Mouse (Mus musculus) intestine, embryonic 16.5 days (tissue): ENCODE measurements around the gene Dnaaf5. TPM values are rescaled to one million over a fixed set of nuclear protein-coding genes. Genes with fewer than 3 reads are reported as not detected.

Source experiments
- ATAC-seq: fragments of 200-750 bp; cut with Nextera tagmentation; 2 replicates; pipeline ENCODE4 v1.8.0; 2017; ENCODE audit warnings: moderate TSS enrichment, moderate library complexity
- H3K27ac ChIP-seq: fragments of 300-500 bp; sonication (generic); 2 replicates; pipeline ENCODE4 v1.5.1; 2014; ENCODE audit warnings: mild to moderate bottlenecking, low read length
- H3K27me3 ChIP-seq: fragments of 300-500 bp; sonication (generic); replicated peaks from 2 replicates; pipeline ENCODE4 v1.6.1; 2014; ENCODE audit warnings: low read length, control low read depth, mixed read lengths; ENCODE audit not compliant: control insufficient read depth, insufficient read depth
- H3K36me3 ChIP-seq: fragments of 300-500 bp; sonication (generic); 2 replicates; pipeline ENCODE4 v1.6.1; 2014; ENCODE audit warnings: low read length, control low read depth; ENCODE audit not compliant: control insufficient read depth, insufficient read depth
- H3K4me1 ChIP-seq: fragments of 300-500 bp; sonication (generic); 2 replicates; pipeline ENCODE4 v1.6.1; 2014; ENCODE audit warnings: low read length, control low read depth, mixed read lengths; ENCODE audit not compliant: control insufficient read depth, insufficient read depth
- H3K4me2 ChIP-seq: fragments of 300-500 bp; sonication (generic); 2 replicates; pipeline ENCODE4 v1.6.1; 2014; ENCODE audit warnings: low read depth, low read length, control low read depth
- H3K4me3 ChIP-seq: fragments of 300-500 bp; sonication (generic); 2 replicates; pipeline ENCODE4 v1.5.1; 2014; ENCODE audit warnings: mild to moderate bottlenecking, low read length
- H3K9ac ChIP-seq: fragments of 300-500 bp; sonication (generic); 2 replicates; pipeline ENCODE4 v1.6.1; 2014; ENCODE audit warnings: low read depth, low read length
- H3K9me3 ChIP-seq: fragments of 300-500 bp; sonication (generic); 2 replicates; pipeline ENCODE4 v1.6.1; 2016; ENCODE audit warnings: low read length, control low read depth; ENCODE audit not compliant: control insufficient read depth
- WGBS: fragments of 180-500 bp; shearing (Covaris S2); extraction: QIAGEN DNeasy Blood & Tissue Kit; methylation state at CpG from one replicate; pipeline ENCODE4 v1.1.7; 2014; 5-methylcytosine and 5-hydroxymethylcytosine counted together
- polyA plus RNA-seq: library from polyadenylated mRNA; unstranded; fragments of >200 nt; fragmentation: Nextera tagmentation; extraction: Ambion mirVana; gene quantifications from 2 replicates; pipeline ENCODE4 v1.2.1, GENCODE M21; 2015

Gene Dnaaf5
- polyA plus RNA-seq, 1 experiment from 2014 or later: 2.4 TPM

DNA sequence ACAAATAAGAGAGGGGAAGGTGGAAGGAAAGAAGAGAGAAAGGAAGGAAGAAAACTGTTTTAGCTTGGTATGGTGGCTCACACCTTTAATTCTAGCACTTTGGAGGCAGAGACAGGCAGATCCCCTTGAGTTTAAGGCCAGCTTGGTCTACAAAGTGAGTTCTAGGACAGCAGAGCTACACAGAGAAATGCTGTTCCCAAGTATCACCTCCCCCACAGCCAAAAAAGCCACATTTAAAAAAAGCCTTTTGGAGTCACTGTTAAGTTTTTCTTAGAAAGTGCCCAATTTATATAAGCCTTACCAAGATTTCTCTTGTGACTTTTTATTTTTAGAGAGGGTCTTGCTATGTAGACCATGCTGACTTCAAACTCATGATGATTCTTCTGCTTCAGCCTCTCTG lies 64.3 kb downstream of the Dnaaf5 start:
- 0 out of 2 replicates have a peak, but pooled peaks cover 4% of the 10 kb centered on the region for H3K36me3 ChIP-seq

DNA sequence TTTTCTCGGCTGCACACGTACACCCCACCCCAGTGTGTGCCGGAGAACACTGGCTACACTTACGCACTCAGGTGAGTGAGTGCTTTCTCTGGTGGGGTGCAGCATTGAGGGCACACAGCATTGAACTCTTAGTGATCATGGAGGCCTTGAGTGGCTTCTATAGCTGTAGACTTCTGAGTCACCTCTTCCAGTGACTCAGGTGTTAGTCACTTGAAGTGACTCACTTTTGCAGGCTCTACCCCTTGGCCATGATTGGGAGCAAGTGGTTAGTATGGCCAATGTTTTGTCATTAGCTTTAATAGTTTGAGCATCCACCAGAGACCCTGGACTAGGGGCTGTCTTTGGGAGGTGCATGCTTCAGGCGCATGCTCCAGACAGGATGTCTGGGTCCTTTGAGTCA lies 65.2 kb downstream of the Dnaaf5 start:
- 0 out of 2 replicates have a peak, but pooled peaks cover 4% of the 10 kb centered on the region for H3K36me3 ChIP-seq
- 95% methylated on average over 5 of the region's 5 CpGs for WGBS
- H3K27ac ChIP-seq: no peak overlapping the region
- H3K4me3 ChIP-seq: no peak overlapping the region
- no peaks in the 10 kb centered on the region for H3K4me1 ChIP-seq
- H3K4me2 ChIP-seq: no peak overlapping the region
- H3K9ac ChIP-seq: no peak overlapping the region
- no peaks in the 10 kb centered on the region for H3K27me3 ChIP-seq
- ATAC-seq: no peak
- no peaks in the 10 kb centered on the region for H3K9me3 ChIP-seq

More for the DNA sequence above, 64.3 kb downstream of the Dnaaf5 start:
- H3K9me3 ChIP-seq: no peaks in the 10 kb centered on the region
- H3K4me2 ChIP-seq: no peak overlapping the region
- H3K27ac ChIP-seq: no peak overlapping the region
- H3K4me1 ChIP-seq: peaks cover 5% of the 10 kb centered on the region; the same call in 1 of the 2 replicates
- H3K27me3 ChIP-seq: no peaks in the 10 kb centered on the region
- no peak overlapping the region for H3K4me3 ChIP-seq
- H3K9ac ChIP-seq: no peak overlapping the region
- no peak for ATAC-seq

DNA sequence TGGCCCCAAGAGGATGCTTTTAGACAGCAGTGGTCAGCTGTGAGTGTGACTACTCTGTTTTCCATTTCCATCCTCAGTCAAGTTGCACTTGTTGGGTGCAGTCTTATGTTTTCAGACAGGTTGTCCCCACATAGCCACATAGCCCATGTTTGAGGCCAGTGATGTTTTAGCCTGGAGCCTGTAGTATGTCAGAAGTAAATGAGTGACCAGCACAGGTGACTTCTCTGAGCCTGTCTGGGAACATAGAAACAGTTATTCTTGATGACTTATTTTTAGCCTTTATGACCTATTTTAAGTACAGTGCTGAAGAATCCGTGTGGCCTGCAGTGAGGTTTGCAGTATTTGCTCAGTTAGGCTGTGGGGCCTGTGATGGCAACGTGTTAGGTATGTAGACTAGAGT lies 66.1 kb downstream of the Dnaaf5 start:
- no peak overlapping the region for H3K9ac ChIP-seq
- no peaks in the 10 kb centered on the region for H3K4me1 ChIP-seq
- 80% methylated on average over 2 of the region's 2 CpGs for WGBS
- no peak overlapping the region for H3K4me3 ChIP-seq
- H3K4me2 ChIP-seq: no peak overlapping the region
- no peaks in the 10 kb centered on the region for H3K9me3 ChIP-seq
- no peaks in the 10 kb centered on the region for H3K27me3 ChIP-seq
- ATAC-seq: no peak
- H3K27ac ChIP-seq: no peak overlapping the region
- H3K36me3 ChIP-seq: 0 out of 2 replicates have a peak, but pooled peaks cover 4% of the 10 kb centered on the region

DNA sequence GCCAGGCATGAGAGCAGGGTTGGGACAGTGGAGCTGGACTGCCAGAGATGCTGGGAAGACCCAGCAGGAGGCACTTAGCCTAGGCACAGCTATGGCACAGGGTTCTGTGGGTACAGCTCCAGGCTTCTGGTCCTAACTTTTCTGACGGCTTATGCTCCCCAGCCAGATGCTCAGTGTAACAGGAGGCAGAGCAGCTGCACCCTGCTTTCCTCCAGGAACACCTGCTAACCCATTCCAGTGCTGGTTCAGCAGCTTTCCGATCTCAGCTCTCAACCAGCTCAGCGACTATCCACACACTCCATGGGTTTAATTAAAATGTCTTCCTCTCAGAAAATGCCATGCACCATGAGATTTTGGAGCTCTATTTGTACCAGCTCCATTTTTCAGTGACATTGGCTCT lies 66.8 kb downstream of the Dnaaf5 start:
- no peaks in the 10 kb centered on the region for H3K27me3 ChIP-seq
- no peak overlapping the region for H3K27ac ChIP-seq
- no peak overlapping the region for H3K4me2 ChIP-seq
- H3K36me3 ChIP-seq: 0 out of 2 replicates have a peak, but pooled peaks cover 4% of the 10 kb centered on the region
- WGBS: 89% methylated on average over 3 of the region's 3 CpGs
- ATAC-seq: no peak
- no peaks in the 10 kb centered on the region for H3K9me3 ChIP-seq
- no peak overlapping the region for H3K4me3 ChIP-seq
- no peak overlapping the region for H3K9ac ChIP-seq
- no peaks in the 10 kb centered on the region for H3K4me1 ChIP-seq

DNA sequence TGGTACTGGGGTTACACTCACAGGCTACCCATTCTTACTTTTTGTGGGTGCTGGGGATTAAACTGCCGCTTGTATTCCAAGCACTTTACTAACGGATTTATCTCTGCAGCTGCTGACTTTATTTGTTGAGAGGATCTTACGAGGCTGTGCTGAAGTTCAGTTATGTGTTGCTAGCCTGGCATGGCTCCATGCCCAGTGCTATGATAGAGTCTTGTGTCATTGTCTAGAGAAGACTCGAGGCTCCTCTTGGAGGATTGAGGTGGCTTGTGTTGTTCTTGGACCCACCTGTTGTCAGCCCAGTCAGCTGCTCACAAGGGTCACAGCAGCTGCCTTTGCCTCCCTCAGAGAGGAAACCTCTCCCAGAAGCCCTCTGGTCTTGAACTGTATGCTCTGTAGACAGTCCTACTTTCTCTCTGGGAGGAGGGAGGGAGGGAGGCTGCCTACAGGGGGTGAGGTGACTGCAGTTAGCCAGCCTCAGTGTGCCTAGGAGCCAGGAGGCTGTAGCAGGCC lies 70.0 kb downstream of the Dnaaf5 start:
- no peaks in the 10 kb centered on the region for H3K4me1 ChIP-seq
- no peak for ATAC-seq
- H3K9ac ChIP-seq: no peak overlapping the region
- H3K4me2 ChIP-seq: no peak overlapping the region
- no peak overlapping the region for H3K4me3 ChIP-seq
- no peak overlapping the region for H3K27ac ChIP-seq
- peaks cover 10% of the 10 kb centered on the region; the same call in 1 of the 2 replicates for H3K36me3 ChIP-seq
- 81% methylated on average over 4 of the region's 4 CpGs for WGBS
- no peaks in the 10 kb centered on the region for H3K27me3 ChIP-seq
- H3K9me3 ChIP-seq: no peaks in the 10 kb centered on the region

DNA sequence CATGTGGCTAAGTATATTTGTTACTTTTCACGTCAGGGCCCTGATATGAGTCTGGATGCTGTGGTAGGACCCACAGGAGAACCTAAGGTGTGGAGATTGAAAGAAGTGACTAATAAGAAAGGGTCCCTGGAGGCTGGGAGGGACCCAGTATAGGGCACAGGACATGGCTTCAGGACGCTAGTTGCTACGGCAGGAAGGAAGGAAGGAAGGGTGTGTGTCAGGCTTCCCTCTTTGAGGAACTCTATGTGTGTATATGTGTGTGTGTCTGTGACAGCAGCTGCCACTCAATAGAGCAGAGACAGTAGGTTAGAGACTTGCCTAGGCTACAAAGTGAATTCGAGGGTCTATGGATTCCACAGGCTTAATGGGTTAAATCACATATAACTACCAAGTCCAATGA lies 70.6 kb downstream of the Dnaaf5 start:
- H3K4me1 ChIP-seq: no peaks in the 10 kb centered on the region
- ATAC-seq: no peak
- H3K4me3 ChIP-seq: no peak overlapping the region
- peaks cover 10% of the 10 kb centered on the region; the same call in 1 of the 2 replicates for H3K36me3 ChIP-seq
- H3K4me2 ChIP-seq: no peak overlapping the region
- no peak overlapping the region for H3K9ac ChIP-seq
- H3K27me3 ChIP-seq: no peaks in the 10 kb centered on the region
- no peaks in the 10 kb centered on the region for H3K9me3 ChIP-seq
- no peak overlapping the region for H3K27ac ChIP-seq
- WGBS: 85% methylated on average over 4 of the region's 4 CpGs

DNA sequence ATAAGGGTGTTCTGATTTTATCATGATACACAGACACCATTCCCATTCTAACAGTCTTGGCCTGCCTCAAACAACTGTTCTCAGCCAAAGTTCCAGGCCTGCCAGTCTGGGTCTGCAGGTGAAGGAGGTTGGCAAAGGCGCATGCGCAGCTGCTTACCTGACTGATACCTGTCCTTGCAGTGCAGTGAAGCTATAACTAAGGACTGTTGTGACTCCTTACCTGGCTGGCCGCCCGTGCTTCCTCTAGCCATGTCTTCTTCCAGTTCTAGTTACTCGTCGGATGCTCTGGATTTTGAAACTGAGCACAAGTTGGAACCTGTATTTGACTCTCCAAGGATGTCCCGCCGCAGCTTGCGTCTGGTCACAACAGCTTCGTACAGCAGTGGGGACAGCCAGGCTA lies 73.3 kb downstream of the Dnaaf5 start:
- peaks cover 14% of the 10 kb centered on the region; the same call in 1 of the 2 replicates for H3K36me3 ChIP-seq
- H3K4me2 ChIP-seq: no peak overlapping the region
- H3K27me3 ChIP-seq: no peaks in the 10 kb centered on the region
- H3K9ac ChIP-seq: no peak overlapping the region
- H3K4me3 ChIP-seq: no peak overlapping the region
- 92% methylated on average over 10 of the region's 10 CpGs for WGBS
- ATAC-seq: no peak
- H3K9me3 ChIP-seq: no peaks in the 10 kb centered on the region
- H3K27ac ChIP-seq: no peak overlapping the region
- H3K4me1 ChIP-seq: no peaks in the 10 kb centered on the region

DNA sequence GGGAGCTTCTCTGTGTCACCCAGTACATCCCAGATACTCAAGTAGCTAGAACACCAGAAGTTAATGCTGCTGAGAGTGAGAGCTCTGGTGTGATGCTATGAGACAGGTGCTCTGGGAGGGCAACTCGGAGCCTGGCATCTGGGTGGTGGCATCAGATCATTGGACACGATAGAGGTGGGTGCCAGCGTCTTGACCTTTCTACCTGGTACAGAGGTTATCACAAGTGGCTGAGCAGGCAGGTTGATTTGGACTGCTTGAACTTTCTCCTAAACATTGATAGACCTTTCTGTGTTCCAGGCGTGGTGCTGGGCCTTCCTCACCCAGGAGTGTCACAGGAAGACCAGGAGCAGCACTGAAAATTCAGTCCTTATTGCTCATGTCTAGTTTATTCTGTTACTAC lies 77.2 kb downstream of the Dnaaf5 start:
- no peak overlapping the region for H3K27ac ChIP-seq
- WGBS: 90% methylated on average over 4 of the region's 4 CpGs

DNA sequence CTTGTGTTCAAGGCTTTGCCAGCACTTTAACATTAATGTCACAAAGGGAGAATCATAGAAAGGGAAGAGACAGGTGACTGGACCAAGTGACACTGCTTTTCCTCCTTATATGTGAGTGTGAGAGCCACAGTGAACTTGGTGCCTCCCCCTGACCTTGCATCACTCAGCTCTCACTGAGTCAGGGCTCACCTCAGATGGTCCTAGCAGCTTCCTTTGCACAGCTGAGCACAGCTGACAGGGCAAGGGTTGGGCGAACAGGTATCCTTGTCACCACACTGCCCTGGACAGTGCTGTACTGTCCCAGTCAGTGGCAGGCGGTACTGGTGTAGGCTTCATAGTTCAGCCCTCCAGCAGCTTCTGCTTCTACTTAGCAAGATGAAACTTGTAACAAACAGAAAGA lies 77.6 kb downstream of the Dnaaf5 start:
- Histone ChIP-seq H3K27me3 (no peaks in the 10 kb centered on the region), H3K9me3 (no peaks in the 10 kb centered on the region), H3K27ac (no peak overlapping the region), H3K4me3 (no peak overlapping the region), H3K9ac (no peak overlapping the region), H3K36me3 (peaks cover 23% of the 10 kb centered on the region), H3K4me2 (no peak overlapping the region), H3K4me1 (no peaks in the 10 kb centered on the region)
- 96% methylated on average over 2 of the region's 2 CpGs for WGBS
- ATAC-seq: no peak

More for the DNA sequence above, 77.2 kb downstream of the Dnaaf5 start:
- Histone ChIP-seq H3K4me1 (no peaks in the 10 kb centered on the region), H3K4me2 (no peak overlapping the region), H3K4me3 (no peak overlapping the region), H3K27me3 (no peaks in the 10 kb centered on the region), H3K9me3 (no peaks in the 10 kb centered on the region), H3K36me3 (peaks cover 23% of the 10 kb centered on the region), H3K9ac (no peak overlapping the region)
- ATAC-seq: no peak

DNA sequence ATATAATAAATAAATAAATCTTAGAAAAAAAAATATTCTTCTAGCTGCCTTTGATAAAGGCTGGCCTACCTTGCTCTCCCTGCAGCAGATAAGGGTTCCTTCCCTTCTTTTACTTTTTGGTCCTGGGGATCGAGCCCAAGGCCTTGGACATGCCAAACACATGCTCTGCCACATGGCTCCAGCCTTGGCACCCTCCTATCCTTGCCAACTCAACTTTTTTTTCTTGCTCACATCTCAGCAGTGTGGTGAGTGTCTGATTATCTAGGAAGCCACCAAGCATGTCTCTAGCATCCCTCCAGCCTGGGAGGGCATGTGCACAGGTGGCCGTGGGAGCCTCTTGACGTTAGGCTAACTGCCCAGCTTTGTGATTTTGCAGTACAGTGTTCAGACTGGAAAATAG lies 78.3 kb downstream of the Dnaaf5 start:
- WGBS: 94% methylated on average over 3 of the region's 3 CpGs
- ATAC-seq: no peak
- H3K27me3 ChIP-seq: no peaks in the 10 kb centered on the region
- H3K9ac ChIP-seq: no peak overlapping the region
- peaks cover 23% of the 10 kb centered on the region for H3K36me3 ChIP-seq
- no peaks in the 10 kb centered on the region for H3K9me3 ChIP-seq
- no peak overlapping the region for H3K27ac ChIP-seq
- H3K4me3 ChIP-seq: no peak overlapping the region
- H3K4me2 ChIP-seq: no peak overlapping the region
- no peaks in the 10 kb centered on the region for H3K4me1 ChIP-seq
